Mouse (Mus musculus) brain, embryonic 14.5 days (tissue): Measurements from ENCODE around the gene Srebf2. TPM values are rescaled to one million over a fixed set of nuclear protein-coding genes. Genes with fewer than 3 reads are reported as not detected.

Source experiments
- DNase-seq: peaks from one replicate; pipeline ENCODE4 v3.0.0-alpha.2; 2011; ENCODE audit warnings: low read depth
- CTCF ChIP-seq: fragments of 200-500 bp; IDR thresholded peaks from 2 replicates; pipeline ENCODE4 v1.5.1; 2012; ENCODE audit warnings: inconsistent platforms, mild to moderate bottlenecking, moderate library complexity, borderline replicate concordance; ENCODE audit not compliant: insufficient read depth, insufficient read length; ENCODE audit errors: extremely low read depth
- POLR2A ChIP-seq: fragments of 200-500 bp; IDR thresholded peaks from 2 replicates; pipeline ENCODE4 v1.6.1; 2012; ENCODE audit warnings: mild to moderate bottlenecking, inconsistent platforms, borderline replicate concordance; ENCODE audit not compliant: poor library complexity, insufficient read depth, insufficient read length, severe bottlenecking; ENCODE audit errors: extremely low read depth
- polyA plus RNA-seq: library from polyadenylated mRNA; depleted of rRNA; stranded (reverse); fragments of >200 nt; gene quantifications from 2 replicates; pipeline ENCODE4 v1.2.3, GENCODE M21; 2012

The Srebf2 gene
- polyA plus RNA-seq, 1 experiment, result 230 TPM

DNA sequence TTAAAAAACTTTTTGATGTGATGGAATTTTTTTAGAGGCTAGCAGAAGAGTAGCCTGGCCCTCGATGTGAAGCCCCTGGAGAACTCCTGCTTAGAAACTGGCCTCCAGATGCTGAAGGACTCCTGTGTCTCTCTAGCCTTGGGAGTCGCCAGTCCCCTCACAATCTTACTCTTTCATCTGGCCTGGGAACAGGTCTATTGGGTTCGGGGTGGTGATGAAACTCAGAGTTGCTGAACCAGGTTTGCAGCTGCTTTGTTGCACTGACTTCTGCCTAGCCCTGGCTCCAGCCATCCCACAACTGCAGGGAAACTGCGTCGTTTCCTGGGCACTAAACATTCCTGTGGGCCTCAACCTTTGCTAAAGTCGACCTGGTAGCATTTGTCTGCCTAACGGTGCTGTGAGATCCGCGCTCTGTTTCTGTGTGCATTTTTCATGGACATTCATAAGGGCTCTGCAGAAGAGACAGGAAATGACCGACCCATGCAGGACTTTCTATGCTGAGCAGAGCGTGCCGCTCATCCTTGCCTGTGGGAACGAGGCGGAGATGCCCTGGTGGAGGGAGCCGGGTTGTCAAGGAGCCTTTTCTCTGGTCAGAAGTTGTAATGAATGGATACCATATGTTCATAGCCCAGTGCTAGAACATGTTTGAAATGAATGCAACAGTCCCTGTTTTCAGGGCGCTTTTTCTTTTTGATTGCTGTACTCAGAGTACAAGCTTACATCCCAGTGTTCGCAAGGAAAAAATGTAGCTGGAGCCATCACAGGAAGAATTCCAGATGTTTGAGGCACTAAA is 11.5 kb downstream of the Srebf2 start:
- TF ChIP-seq CTCF (no peak), POLR2A (no peak)

DNA sequence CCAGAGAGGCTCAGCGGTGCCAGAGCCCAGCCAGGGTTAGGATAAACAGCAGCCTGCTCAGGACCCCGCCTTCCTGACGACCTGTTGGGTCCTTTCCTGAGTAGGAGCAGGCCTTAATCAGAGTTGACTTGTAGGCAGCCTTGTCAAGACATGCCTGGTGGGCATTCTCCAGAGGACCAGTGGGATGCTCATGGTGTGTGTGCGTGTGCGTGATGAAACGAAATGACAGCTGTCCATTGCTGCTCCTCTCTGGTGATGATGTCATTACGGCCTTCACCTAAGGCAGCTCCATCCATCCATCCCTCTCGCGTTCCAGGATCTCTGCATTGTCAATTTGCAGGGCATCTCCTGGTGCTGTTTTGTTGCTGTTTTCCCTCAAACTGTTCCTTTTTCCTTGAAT is 12.5 kb downstream of the Srebf2 start:
- DNase-seq, result no peak

More for the DNA sequence above, 11.5 kb downstream of the Srebf2 start:
- DNase-seq, result no peak

DNA sequence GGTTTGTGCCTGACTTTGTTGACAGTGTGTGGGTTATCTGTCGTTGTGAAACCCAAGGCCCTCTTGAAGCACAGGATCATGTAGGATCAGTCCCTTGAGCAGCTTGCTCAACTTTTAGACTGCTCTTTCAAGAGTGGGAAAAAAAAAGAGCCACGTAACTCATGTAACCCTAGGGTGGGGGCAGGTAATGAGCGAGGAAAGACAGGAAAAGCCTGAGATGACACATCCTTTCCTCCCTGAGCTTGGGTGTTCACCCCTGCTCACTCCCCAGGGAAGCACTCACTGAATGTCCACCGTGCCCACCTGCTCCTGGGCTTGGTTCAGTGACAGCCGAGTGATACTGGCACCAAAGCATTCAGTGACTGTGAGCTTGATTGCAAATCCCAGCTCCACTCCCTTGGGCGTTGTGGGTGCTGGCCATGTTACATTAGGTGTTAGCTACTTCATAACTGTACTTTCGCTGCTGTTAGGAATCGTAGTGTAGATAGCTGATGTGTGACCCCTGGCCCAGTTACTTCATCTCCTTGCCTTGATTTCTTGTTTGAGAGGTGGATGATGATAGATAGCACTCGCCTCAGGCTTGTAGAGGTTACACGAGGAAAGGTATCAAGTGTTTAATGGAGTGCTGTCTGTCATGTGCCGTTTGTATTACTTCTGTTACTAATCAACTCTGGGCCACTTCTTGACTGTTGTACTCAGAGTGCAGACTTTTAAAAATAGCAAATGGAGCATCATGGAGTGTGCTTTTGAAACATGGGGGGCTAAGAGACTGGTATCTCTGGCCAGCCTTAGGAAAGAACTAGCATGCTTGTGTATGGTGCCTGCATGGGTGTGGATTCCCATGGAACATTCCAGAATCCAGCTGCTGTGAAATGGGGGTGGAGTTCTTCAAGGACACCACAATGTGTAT is 14.0 kb downstream of the Srebf2 start:
- TF ChIP-seq CTCF (no peak), POLR2A (no peak)
- no peak for DNase-seq

More for the DNA sequence above, 12.5 kb downstream of the Srebf2 start:
- no peak for TF ChIP-seq POLR2A
- TF ChIP-seq CTCF, result no peak

DNA sequence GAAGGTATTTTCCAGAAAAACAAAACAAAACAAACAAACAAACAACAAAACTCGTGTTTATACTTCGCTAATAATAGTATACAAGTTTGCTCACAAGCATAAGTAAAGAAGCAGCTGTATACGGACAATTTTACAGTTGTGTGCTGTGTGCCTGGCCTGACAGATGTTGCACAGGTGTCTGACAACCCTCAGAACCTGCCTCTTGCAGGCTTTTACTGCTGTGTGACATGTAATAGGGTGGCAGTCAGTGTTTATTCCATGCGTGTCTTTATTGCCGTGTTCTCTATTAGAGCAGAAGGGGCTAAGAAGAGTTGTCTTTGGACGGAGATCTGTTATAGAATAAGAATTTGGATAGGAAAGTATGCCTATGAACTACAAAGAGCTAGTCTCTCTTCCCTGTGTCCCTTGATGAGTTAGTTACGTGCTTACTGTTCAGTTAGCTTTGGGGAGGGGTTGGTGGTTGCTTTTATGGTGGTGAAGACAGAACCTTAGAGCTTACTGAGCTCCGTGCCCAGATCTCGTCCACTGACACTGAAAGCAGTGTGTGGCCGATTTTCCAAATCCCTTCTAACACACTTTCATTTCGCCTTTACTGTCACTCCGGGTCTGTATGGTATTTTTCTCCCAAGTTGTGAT is 15.1 kb downstream of the Srebf2 start:
- DNase-seq, result no peak
- TF ChIP-seq CTCF (no peak), POLR2A (no peak)

DNA sequence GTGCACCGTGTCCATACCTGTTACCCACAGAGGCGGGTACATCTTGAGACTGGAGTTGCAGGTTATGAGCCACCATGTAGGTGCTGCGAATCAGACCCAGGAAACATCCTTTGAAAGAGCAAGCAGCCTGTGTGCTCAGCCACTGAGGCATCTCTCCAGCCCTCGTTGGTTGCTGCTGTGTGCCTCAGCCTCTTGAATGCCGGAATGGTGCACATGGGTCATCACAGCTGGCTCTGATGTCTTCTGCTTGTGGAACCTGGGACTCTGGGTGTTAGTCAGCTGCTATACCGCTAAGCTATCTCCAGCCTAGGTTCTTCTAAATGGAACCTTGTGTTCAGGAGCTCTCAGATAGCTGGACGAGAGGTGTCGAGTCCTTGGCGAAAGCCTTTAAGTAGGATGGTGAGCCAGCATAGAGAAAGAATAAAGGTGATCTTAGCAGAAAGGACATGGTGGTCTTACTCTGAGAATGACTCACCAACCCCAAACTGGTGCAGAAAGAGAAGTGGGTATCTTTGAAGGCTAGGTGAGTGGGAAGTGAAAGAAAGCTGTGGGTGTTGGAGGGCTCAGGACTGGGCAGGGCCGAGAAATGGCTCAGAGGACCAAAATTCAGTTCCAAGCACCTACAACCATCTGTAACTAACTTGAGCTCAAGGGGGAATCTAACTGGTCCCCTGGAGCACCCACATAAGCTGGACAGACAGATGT is 16.5 kb downstream of the Srebf2 start:
- DNase-seq, result no peak
- no peak for TF ChIP-seq POLR2A
- no peak for TF ChIP-seq CTCF

DNA sequence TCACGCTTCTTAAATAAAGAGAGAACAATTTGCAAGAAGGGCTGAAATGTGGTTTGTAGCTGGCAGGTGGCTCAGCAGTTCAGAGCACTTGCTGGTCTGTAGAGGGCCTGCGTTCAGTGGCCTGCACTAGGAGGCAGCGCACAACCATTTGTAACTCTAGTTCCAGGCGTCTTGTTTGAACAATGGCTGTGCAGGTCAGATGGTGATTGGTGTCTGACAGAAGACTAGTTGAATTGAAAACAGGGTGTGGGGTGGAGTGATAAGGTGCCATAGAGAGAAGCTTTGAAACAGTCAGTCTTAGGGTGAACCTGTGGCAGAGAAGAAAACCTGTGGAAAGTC is 17.0 kb downstream of the Srebf2 start:
- TF ChIP-seq CTCF (no peak), POLR2A (no peak)
- DNase-seq, result no peak

DNA sequence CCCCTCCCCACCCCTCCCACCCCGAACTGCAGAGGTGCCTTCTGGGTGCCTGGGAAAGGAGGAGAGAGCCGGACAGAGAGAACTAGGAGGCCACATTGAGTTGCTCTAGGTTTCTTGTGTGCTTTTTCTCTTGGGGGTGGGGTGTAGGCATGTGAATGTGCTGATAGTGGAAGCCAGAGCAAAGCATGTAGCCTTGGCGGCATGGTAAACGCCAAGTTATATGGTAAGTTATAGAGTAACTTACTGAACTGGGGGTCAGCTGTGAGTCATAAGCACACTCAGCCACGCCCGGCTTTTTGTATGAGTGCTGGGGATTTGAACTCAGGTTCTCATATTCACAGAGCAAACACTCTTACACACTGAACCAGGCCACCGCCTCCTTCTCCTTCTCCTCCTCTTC is 17.5 kb downstream of the Srebf2 start:
- no peak for TF ChIP-seq CTCF
- TF ChIP-seq POLR2A, result no peak
- no peak for DNase-seq

DNA sequence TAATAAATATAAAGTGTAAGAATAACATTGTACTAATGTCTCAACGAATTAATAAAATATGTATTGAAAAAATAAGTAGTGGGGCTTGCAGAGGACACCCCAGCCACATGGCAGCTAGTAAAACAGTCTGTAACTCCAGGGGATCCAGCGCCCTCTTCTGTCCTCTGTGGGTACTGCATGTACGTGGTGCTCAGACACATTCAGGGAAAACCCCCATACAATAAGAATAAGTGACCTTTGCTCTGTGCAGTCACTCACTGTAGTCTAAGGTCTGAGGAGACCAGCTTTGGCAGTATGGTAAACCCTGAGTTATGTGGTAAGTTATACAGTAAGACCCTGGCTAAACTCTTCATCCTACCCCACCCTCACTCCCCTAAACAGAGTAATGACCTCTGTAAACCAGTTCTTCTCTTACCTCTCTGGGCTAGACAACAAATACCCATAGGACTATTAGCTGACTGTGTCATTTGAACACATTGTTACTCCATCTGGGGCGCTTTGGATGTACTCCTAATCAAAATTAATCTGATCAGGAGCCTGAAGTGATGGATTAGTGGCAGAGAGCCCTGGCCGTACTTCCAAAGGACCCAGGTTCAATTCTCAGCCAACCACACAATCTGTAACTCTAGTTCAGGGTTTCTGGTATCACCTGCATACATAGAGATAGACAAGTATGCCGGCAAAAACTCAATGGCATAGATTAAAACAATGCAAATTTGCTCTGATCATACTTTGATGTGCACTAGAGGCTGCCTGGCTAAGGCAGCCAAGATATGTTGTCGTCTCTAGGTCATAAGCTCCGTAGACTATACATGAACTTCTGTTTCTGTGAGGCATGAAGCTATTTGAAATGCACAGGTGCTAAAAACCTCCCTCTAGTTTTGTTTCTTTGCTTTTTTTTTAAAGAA is 18.6 kb downstream of the Srebf2 start:
- peak; percentile 69 for DNase-seq
- TF ChIP-seq CTCF (peak; percentile 83), POLR2A (no peak)

DNA sequence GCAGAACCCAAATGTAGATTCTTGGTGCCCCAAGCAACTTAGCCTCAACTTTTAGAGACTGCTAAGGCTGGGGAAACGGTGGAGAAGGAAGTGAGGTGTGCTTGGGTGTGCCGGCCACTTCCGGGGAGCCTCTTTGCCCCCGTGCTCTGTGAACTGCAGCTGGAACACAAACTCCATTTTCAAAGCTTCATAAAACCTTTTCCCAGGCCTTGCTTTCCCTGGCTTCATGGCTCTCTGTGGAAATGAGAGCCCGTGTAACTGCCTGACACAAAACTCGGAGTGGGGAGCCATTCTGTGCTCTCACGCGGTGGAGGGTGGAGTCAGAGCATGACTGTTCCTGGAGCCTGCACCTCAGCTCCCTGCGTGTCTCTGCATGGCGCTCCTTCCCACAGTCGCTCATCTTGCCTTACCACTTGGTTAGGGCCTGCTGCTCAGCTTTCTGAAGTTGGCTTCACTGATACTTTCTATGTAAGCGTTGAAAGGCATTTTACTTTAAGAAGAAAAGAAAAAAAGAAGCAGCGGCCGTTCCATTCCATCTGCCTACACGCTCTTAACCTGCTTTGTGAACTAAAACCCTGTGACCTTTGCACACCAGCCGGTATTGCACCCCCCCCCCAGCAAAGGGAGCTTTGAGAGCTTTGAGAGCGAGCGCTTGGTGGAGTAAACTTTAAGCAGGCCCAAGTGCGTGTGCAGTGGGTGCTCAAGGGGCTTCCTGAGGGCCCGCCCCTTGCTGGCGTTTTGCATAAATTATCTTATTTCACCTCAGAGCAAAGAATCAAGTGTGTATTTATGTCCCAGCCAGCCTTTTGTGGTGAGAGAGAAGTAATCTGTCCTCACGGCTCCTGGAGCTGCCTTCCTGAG is 19.5 kb downstream of the Srebf2 start:
- no peak for DNase-seq
- TF ChIP-seq CTCF (no peak), POLR2A (no peak)
